Mouse (Mus musculus): ENCODE data around the gene Calm4. TPM values are rescaled to one million over a fixed set of nuclear protein-coding genes. Genes with fewer than 3 reads are reported as not detected.

Calm4 gene
- polyA plus RNA-seq, 1 experiment, result 1.5 TPM

- 88% methylated on average over 4 of the region's 4 CpGs for WGBS
- DNase-seq, result no peak
- TF ChIP-seq CTCF (IDR thresholded peaks at IDR 0.05; ENCODE audit: borderline replicate concordance, control insufficient read depth, extremely low read depth, insufficient read depth, low read length, poor library complexity), result no peak
- TF ChIP-seq POLR2A (IDR thresholded peaks at IDR 0.05; ENCODE audit: control insufficient read depth, extremely low read depth, insufficient read depth, low read length, poor library complexity), result no peak
- H3K4me1 ChIP-seq (replicated peaks; ENCODE audit: control insufficient read depth, insufficient read depth, low read length), result no peaks in the 10 kb centered on the region
- no peaks in the 10 kb centered on the region for H3K27me3 ChIP-seq (ENCODE audit: control insufficient read depth, insufficient read depth, low read length)
- H3K36me3 ChIP-seq (ENCODE audit: control insufficient read depth, insufficient read depth, low read length), result no peaks in the 10 kb centered on the region
- no peak overlapping the region for H3K4me3 ChIP-seq (ENCODE audit: control insufficient read depth, insufficient read depth, low read length)
- H3K27ac ChIP-seq (ENCODE audit: control insufficient read depth, insufficient read depth, low read length), result no peak overlapping the region
These were observed 40.2 kb downstream of the Calm4 start for GRCm38 (mm10) chr13:3877679-3878220.

GRCm38 (mm10) chr13:3886663-3887062 lies 49.1 kb downstream of the Calm4 start:
- Histone ChIP-seq H3K27me3 (ENCODE audit: control insufficient read depth, insufficient read depth, low read length) (no peaks in the 10 kb centered on the region), H3K27ac (ENCODE audit: control insufficient read depth, insufficient read depth, low read length) (no peak overlapping the region), H3K4me1 (replicated peaks; ENCODE audit: control insufficient read depth, insufficient read depth, low read length) (no peaks in the 10 kb centered on the region), H3K36me3 (ENCODE audit: control insufficient read depth, insufficient read depth, low read length) (peaks cover 35% of the 10 kb centered on the region), H3K4me3 (ENCODE audit: control insufficient read depth, insufficient read depth, low read length) (no peak overlapping the region)
- TF ChIP-seq POLR2A (IDR thresholded peaks at IDR 0.05; ENCODE audit: control insufficient read depth, extremely low read depth, insufficient read depth, low read length, poor library complexity), result no peak
- TF ChIP-seq CTCF (IDR thresholded peaks at IDR 0.05; ENCODE audit: borderline replicate concordance, control insufficient read depth, extremely low read depth, insufficient read depth, low read length, poor library complexity), result no peak
- WGBS, result 63% methylated on average over 7 of the region's 7 CpGs
- no peak for DNase-seq

Other genes with a start within 250 kb of the Calm4 start
- 8.1 and 9.2 TPM in 2 replicates for gene Fam208b, start 226.6 kb upstream of the Calm4 start, polyA plus RNA-seq (2012; rRNA removed)
- 22.9 and 25.7 TPM in 2 replicates for gene Asb13, start 203.7 kb upstream of the Calm4 start, polyA plus RNA-seq (2012; rRNA removed)
- 3.5 and 4.9 TPM in 2 replicates for gene Calml3, start 33.4 kb upstream of the Calm4 start, polyA plus RNA-seq (2012; rRNA removed)
- not detected in 2 replicates for gene Calm5, start 16.4 kb downstream of the Calm4 start, polyA plus RNA-seq (2012; rRNA removed)
- gene Net1, start 80.5 kb downstream of the Calm4 start, polyA plus RNA-seq (2012; rRNA removed), result 24.4 and 29.0 TPM in 2 replicates
- not detected in 2 replicates for gene Tubal3, start 80.5 kb downstream of the Calm4 start, polyA plus RNA-seq (2012; rRNA removed)
- gene Ucn3, start 107.6 kb downstream of the Calm4 start, polyA plus RNA-seq (2012; rRNA removed), result 0.15 and 0.17 TPM in 2 replicates
- 0.15 and 0.19 TPM in 2 replicates for gene Akr1c14, start 211.3 kb downstream of the Calm4 start, polyA plus RNA-seq (2012; rRNA removed)